Mouse (Mus musculus) frontal cortex, postnatal 14 days (tissue): ENCODE measurements around the gene Cxcl12.

Source experiments
- DNase-seq, 2 experiments: peaks; one replicate each; pipeline ENCODE4 v3.0.0; 2022; ENCODE audit warnings: low spot score in 2 of 2

Cxcl12 gene

DNA sequence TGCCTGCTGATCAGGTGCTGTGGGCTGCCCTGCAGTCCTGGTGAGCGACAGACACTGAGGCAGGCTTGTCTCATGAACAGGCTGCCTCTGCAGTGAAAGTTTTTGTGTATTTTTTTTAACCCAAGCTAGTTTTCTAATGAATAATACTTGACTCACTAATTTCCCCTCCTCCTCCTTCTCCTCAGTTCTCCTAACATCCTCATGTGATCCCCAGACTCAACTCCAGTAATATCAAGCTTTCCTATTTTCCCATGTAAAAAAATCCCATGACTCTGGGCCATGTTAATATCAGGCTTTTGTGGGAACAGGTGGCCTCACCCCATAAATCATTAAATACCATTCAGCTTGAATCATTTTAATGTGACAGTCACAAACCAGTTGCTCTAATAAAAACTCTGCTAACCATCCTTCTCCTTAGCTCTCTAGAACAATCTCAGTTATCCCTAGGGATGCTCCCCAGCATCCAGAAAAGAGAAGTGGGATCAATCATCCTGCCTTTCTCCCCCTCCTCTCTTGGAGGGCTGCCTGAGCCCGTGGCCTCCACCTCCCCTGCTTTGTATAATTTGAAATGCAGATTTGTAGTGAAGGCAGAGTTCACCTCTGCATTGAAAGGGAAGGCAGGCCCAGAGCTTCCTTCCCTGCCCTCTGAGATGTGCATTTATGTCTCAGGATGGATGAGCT, 6.9 kb downstream of the Cxcl12 start:
- DNase-seq: no peak

- no peak for DNase-seq
These were observed 8.1 kb downstream of the Cxcl12 start for GRCm38 (mm10) chr6:117176406-117176805.

DNA sequence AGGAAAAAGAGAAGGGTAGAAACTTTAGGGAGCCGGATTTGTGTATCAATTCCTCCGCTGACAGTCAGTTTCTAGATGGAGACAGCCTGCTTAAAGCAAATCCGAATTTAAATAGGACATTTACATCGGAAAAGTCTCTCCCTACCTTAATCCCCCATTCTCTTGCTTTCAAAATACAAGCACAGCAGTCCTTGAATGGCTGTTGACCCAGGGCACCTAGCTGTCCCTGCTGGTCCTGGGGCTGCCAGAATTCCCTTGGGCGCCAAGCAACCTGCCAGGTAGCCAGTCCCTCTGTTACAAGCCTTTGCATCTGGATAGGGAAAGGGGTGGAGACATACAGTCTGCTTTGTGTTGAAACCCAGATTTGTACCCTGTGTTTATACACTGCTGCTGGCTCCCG, 12.0 kb downstream of the Cxcl12 start:
- no peak for DNase-seq

DNA sequence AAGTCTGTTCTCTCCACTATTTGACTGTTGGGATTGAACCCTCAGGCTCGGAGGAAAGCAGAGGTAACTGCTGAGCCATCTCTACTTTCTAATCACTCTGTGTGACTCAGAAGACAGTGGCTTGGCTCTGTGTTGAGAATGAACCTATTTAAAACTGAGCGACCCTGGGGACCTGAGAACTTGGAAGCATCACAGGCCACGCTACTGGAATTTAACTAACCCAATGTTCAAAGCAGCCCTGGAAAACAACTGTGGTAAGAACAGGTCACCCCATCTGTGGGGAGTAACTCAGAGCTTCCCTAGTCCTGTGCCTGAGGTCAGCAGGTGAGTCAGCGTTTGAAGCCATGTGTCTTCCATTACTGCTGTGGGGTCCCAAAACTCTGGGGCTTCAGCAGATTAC, 17.0 kb downstream of the Cxcl12 start:
- DNase-seq: no peak

GRCm38 (mm10) chr6:117190453-117190852, 22.1 kb downstream of the Cxcl12 start:
- DNase-seq: no peak

GRCm38 (mm10) chr6:117191741-117192140, 23.4 kb downstream of the Cxcl12 start:
- DNase-seq: no peak

- DNase-seq: no peak
These were observed 24.3 kb downstream of the Cxcl12 start for GRCm38 (mm10) chr6:117192678-117193077.

DNA sequence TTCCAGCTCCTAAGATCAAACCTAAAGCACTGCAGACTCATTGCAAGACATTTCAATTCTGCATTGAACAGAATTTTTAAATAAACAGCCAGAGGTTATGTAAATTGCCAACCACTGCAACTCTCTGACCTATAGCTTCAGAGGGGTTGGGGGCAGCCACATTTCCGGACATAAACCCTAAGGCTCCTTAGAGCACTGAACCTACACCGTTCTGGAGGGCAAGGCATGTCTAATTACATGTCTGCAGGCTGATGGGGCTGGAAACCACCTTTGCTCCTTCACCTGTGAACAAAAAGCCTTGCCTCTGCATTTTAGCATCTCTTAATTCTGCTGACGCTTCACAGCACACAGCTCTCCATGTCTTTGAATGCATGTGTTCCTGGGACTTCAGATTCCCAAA, 26.9 kb downstream of the Cxcl12 start:
- DNase-seq: no peak

- DNase-seq: no peak
These were observed 30.5 kb downstream of the Cxcl12 start for GRCm38 (mm10) chr6:117198871-117199270.

DNA sequence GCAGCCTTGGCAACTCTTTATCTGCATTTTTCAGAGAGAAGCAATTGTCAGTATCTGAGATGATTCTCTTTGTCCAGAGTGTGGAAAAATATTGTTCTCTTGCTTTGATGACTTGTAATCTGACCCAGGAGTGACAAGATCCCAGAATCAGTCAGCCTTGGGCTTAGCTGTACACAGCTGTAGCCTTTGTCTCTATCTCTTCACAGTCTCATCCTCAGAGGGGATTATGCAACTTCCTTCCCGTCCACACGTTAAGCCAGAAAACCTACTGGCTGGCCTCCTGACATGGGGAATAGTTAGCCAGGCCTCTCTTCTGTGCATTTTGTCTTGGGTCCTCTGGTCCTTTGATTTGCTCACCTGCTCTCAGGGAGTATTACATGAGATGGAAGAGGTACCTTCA, 31.4 kb downstream of the Cxcl12 start:
- no peak for DNase-seq

- no peak for DNase-seq
These were observed 32.6 kb downstream of the Cxcl12 start for GRCm38 (mm10) chr6:117200916-117201315.

DNA sequence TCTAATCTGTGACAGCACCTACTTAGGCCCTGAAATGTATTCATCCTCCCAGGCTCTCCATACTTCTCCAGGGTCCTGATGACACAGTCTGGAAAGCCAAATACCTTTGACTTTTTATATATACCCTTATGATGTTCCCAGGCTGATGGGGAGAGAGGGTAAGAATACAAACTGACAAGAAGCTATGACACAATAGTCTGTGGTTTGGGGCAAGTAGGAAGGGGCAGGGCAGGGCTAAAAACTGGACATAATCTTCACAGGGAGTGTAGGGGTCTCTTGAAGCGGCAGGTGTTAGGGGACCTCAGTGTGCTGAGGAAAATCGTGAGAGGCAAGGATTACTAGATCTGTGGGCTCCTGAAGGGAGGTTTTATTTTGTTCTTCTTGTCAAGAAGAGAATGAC, 33.1 kb downstream of the Cxcl12 start:
- no peak for DNase-seq

- no peak for DNase-seq
These were observed 33.5 kb downstream of the Cxcl12 start for GRCm38 (mm10) chr6:117201859-117202258.

GRCm38 (mm10) chr6:117202856-117203400, 34.6 kb downstream of the Cxcl12 start:
- no peak for DNase-seq

DNA sequence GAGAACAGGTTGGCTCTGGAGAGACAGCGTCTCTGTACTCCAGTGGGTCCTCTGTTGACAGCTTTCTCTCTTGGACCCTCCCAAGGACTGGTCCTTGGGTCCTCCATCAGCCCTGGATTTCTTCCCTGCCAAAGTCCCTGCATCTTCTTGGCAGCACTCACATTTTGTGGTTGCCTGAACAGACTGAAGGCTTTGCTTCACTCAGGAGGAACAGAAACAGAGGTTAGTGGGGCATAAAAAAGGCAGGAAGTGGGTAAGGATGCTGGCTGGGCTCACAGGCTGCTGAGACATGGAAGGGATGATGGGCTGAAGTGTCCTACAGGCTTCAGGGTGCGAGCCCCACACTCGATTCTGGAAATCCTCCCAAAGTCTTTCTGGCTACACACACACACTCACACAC, 35.8 kb downstream of the Cxcl12 start:
- no peak for DNase-seq

DNA sequence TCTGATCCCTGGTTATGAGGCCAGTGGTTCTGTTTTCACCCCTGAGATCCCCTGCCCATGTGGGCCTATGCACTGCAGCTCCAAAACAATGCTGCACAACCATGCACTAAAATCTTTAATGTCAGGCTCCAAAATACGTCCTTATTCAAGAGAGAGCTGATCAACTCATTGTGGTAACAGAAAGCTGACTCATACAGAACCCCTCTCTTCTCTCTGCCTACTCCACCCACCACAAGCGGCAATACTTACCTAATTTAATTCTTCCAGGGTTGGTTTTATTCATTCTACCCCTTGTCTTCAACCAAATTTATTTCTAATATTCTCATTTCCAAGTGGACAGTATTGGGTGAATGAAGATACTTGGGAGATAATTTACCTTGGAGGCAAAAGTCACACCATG, 38.5 kb downstream of the Cxcl12 start:
- DNase-seq: no peak

DNA sequence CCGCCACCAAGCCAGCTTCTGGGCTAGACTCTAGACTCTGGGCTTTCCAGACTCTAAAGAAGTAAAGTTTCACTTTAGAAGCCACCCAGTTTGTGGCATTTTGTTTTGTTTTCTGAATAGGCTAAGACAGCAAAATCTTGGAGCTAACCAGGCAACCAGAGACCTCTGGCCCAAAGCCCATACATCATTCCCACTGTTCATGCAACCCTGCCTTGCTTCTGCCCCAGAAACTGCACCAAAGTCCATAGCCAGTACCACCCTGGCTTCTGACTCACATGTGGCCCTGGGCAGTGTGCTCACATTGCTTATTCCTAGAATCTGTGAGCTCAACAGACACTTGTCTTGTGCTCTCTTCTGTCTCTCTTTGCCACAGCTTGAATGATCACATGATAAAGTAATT, 39.0 kb downstream of the Cxcl12 start:
- DNase-seq: no peak

DNA sequence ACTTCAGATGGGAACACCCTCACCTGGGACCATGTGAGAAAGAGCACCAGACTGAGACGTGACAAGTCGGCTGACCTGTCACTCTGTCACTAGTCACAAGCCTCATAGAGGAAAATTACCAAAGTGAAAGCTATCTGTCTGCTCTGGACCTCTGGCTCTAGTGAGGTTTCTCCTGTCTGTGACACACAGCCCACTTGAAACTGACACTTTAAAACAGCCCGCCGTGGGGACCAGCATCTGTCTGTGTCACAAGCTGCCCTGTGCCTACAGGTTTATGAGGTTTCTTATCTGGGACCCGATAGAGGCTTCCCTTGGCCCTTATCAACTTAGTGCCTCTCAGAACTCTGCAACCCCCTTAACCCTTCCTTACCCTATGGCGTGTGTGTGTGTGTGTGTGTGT, 41.8 kb downstream of the Cxcl12 start:
- no peak for DNase-seq

DNA sequence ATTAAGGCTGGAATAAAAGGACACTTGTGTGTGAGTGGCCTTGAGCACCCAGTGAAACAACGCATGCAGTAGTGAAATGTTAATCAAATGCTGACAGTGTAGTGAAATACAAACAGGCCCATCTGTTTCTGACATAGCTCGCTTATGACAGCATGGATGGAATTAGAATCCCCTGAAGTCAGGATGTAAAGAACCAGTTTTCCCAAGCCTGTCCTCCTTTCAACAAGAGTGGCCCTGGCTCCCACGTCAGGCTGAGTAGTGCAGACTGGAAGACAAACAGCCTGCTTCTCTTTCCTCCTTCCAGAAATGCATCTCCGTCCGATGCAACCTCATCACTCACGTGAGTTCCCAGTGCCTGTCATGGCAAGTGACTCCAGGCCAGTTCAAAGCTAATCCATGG, 42.2 kb downstream of the Cxcl12 start:
- no peak for DNase-seq

GRCm38 (mm10) chr6:117214506-117214905, 46.2 kb downstream of the Cxcl12 start:
- no peak for DNase-seq

- DNase-seq: no peak
These were observed 50.3 kb downstream of the Cxcl12 start for GRCm38 (mm10) chr6:117218442-117219299.

DNA sequence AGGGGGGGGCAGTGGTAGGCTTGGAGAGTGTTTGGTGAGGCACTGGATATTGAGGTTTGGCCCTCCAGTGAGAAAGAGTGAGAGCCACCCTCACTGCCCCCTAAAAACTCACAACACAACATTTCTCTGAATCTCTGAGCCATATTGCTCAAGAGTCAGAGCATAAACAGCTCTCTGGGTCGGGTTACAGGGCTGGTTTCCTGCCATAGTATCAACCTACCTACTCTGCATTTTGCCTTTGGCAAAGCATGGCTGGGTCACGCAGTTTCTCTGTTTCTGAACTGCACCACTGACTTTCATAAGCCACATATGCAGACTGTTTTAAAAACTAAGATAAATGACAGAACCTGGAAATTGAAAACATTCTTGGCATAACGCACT, 51.0 kb downstream of the Cxcl12 start:
- DNase-seq: no peak

DNA sequence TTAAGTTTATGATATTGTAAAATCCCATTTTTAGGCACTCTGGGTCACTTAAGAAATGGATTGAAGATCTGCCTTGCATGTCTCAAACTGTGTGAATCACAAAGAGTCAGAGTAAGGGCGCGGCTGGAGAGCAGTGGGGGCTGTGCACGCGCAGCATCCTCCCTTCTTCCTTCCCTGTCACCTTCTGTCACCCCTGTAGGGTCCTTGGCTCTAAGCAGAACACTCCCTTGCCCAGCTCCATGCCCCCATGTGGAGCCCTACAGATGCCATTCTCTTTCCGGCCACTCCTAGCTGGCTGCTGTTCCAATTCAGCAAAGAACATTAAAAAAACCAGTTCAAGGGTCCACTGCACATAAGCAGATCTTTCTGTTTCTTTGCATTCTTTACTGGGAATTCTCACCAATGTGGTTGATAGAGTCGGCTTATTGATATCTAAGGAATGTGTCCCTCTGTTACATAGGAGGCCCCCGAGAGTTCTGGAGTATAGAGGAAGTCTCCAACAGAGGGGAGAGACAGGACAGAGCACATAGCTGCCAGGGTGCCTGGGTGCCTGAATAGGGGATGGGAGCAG, 51.7 kb downstream of the Cxcl12 start:
- DNase-seq: no peak
